Mouse (Mus musculus) stomach, postnatal 0 days (tissue): ENCODE measurements around the gene Rbbp8nl.

Experiments
- CTCF ChIP-seq: IDR thresholded peaks from 2 replicates; pipeline ENCODE4 v1.5.1; 2016; ENCODE audit warnings: antibody characterized with exemption, low read depth, mild to moderate bottlenecking, moderate library complexity
- EP300 ChIP-seq: optimal IDR thresholded peaks from 2 replicates; pipeline ENCODE3; 2016; ENCODE audit warnings: antibody characterized with exemption

DNA sequence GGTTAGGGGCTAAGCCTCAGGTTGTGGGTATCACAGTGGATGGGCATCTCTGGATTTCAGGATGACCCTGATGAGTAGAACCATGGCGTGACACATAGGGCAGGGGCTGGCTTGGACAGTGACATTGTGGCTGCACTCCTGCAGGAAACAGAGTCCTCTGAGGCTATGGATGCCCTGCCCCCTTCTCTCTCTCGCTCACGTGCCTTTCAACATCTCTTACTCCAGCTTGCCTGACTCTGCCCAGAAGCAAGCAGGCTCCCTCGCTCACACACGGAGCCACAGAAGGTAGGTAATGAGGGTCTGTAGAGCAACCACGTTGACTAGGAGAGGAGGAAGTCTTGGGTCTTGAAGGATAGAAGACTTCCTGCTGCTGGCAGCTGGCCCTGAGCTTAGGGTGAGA lies 824 bp upstream of the Rbbp8nl start:
- no peak for TF ChIP-seq CTCF
- TF ChIP-seq EP300, result no peak
